Mouse (Mus musculus): ENCODE data around the gene Cracr2a. TPM values are rescaled to one million over a fixed set of nuclear protein-coding genes. Genes with fewer than 3 reads are reported as not detected.

Cracr2a gene
- polyA plus RNA-seq, 1 experiment from 2014 or later, result 0.06 TPM

- Histone ChIP-seq H3K27me3 (replicated peaks; ENCODE audit: control insufficient read depth, insufficient read depth, low read length) (no peaks in the 10 kb centered on the region), H3K4me3 (ENCODE audit: low read depth, low read length) (no peak overlapping the region), H3K27ac (ENCODE audit: low read depth, low read length) (no peak overlapping the region), H3K4me1 (ENCODE audit: control insufficient read depth, insufficient read depth, low read length) (no peaks in the 10 kb centered on the region), H3K4me2 (ENCODE audit: low read length) (no peak overlapping the region), H3K36me3 (ENCODE audit: control insufficient read depth, insufficient read depth, low read length) (no peaks in the 10 kb centered on the region), H3K9ac (ENCODE audit: low read length) (no peak overlapping the region), H3K9me3 (replicated peaks; ENCODE audit: control insufficient read depth, low read length) (no peaks in the 10 kb centered on the region)
- ATAC-seq (peak; percentile 40; the same call in 1 of the 2 replicates), DNase-seq (ENCODE audit: low spot score) (peak; percentile 25)
- WGBS, result 76% methylated on average over 15 of the region's 15 CpGs
These were observed 44.2 kb downstream of the Cracr2a start for GRCm38 (mm10) chr6:127605067-127606025.

GRCm38 (mm10) chr6:127609673-127610072 lies 48.5 kb downstream of the Cracr2a start:
- H3K27ac ChIP-seq (ENCODE audit: low read depth, low read length), result no peak overlapping the region
- H3K4me2 ChIP-seq (ENCODE audit: low read length), result no peak overlapping the region
- no peak overlapping the region for H3K4me3 ChIP-seq (ENCODE audit: low read depth, low read length)
- ATAC-seq (no peak), DNase-seq (ENCODE audit: low spot score) (no peak)
- H3K27me3 ChIP-seq (replicated peaks; ENCODE audit: control insufficient read depth, insufficient read depth, low read length), result no peaks in the 10 kb centered on the region
- H3K4me1 ChIP-seq (ENCODE audit: control insufficient read depth, insufficient read depth, low read length), result peaks cover 3% of the 10 kb centered on the region; the same call in 1 of the 2 replicates
- H3K9ac ChIP-seq (ENCODE audit: low read length), result no peak overlapping the region
- H3K9me3 ChIP-seq (replicated peaks; ENCODE audit: control insufficient read depth, low read length), result no peaks in the 10 kb centered on the region
- H3K36me3 ChIP-seq (ENCODE audit: control insufficient read depth, insufficient read depth, low read length), result no peaks in the 10 kb centered on the region

- H3K4me3 ChIP-seq (ENCODE audit: low read depth, low read length), result no peak overlapping the region
- no peaks in the 10 kb centered on the region for H3K27me3 ChIP-seq (replicated peaks; ENCODE audit: control insufficient read depth, insufficient read depth, low read length)
- DNase-seq (ENCODE audit: low spot score) (no peak), ATAC-seq (no peak)
- no peaks in the 10 kb centered on the region for H3K36me3 ChIP-seq (ENCODE audit: control insufficient read depth, insufficient read depth, low read length)
- no peak overlapping the region for H3K4me2 ChIP-seq (ENCODE audit: low read length)
- 80% methylated on average over 12 of the region's 12 CpGs for WGBS
- no peaks in the 10 kb centered on the region for H3K9me3 ChIP-seq (replicated peaks; ENCODE audit: control insufficient read depth, low read length)
- no peak overlapping the region for H3K27ac ChIP-seq (ENCODE audit: low read depth, low read length)
- peaks cover 3% of the 10 kb centered on the region; the same call in 1 of the 2 replicates for H3K4me1 ChIP-seq (ENCODE audit: control insufficient read depth, insufficient read depth, low read length)
- H3K9ac ChIP-seq (ENCODE audit: low read length), result no peak overlapping the region
These were observed 50.1 kb downstream of the Cracr2a start for GRCm38 (mm10) chr6:127611216-127611615.

- peak; percentile 38; the same call in 1 of the 2 replicates for ATAC-seq
- H3K36me3 ChIP-seq (ENCODE audit: control insufficient read depth, insufficient read depth, low read length), result no peaks in the 10 kb centered on the region
- DNase-seq (ENCODE audit: low spot score), result peak; percentile 50
- H3K4me1 ChIP-seq (ENCODE audit: control insufficient read depth, insufficient read depth, low read length), result peaks cover 3% of the 10 kb centered on the region
- H3K27me3 ChIP-seq (replicated peaks; ENCODE audit: control insufficient read depth, insufficient read depth, low read length), result no peaks in the 10 kb centered on the region
- H3K9ac ChIP-seq (ENCODE audit: low read length), result no peak overlapping the region
- WGBS, result 53% methylated on average over 13 of the region's 13 CpGs
- no peak overlapping the region for H3K27ac ChIP-seq (ENCODE audit: low read depth, low read length)
- no peaks in the 10 kb centered on the region for H3K9me3 ChIP-seq (replicated peaks; ENCODE audit: control insufficient read depth, low read length)
- no peak overlapping the region for H3K4me2 ChIP-seq (ENCODE audit: low read length)
- H3K4me3 ChIP-seq (ENCODE audit: low read depth, low read length), result no peak overlapping the region
These were observed 53.2 kb downstream of the Cracr2a start for GRCm38 (mm10) chr6:127614083-127614984.

GRCm38 (mm10) chr6:127616623-127617022 lies 55.5 kb downstream of the Cracr2a start:
- no peaks in the 10 kb centered on the region for H3K36me3 ChIP-seq (ENCODE audit: control insufficient read depth, insufficient read depth, low read length)
- no peak overlapping the region for H3K4me3 ChIP-seq (ENCODE audit: low read depth, low read length)
- H3K4me2 ChIP-seq (ENCODE audit: low read length), result no peak overlapping the region
- DNase-seq (ENCODE audit: low spot score) (no peak), ATAC-seq (0 out of 2 replicates have a peak, but pooled peaks have one; percentile 19)
- peaks cover 3% of the 10 kb centered on the region for H3K4me1 ChIP-seq (ENCODE audit: control insufficient read depth, insufficient read depth, low read length)
- H3K27me3 ChIP-seq (replicated peaks; ENCODE audit: control insufficient read depth, insufficient read depth, low read length), result no peaks in the 10 kb centered on the region
- no peaks in the 10 kb centered on the region for H3K9me3 ChIP-seq (replicated peaks; ENCODE audit: control insufficient read depth, low read length)
- no peak overlapping the region for H3K27ac ChIP-seq (ENCODE audit: low read depth, low read length)
- H3K9ac ChIP-seq (ENCODE audit: low read length), result no peak overlapping the region
- WGBS, result 94% methylated on average over 1 of the region's 1 CpGs

GRCm38 (mm10) chr6:127617258-127618025 lies 56.3 kb downstream of the Cracr2a start:
- no peak for ATAC-seq
- no peak overlapping the region for H3K4me2 ChIP-seq (ENCODE audit: low read length)

GRCm38 (mm10) chr6:127618686-127619085 lies 57.5 kb downstream of the Cracr2a start:
- Histone ChIP-seq H3K4me1 (ENCODE audit: control insufficient read depth, insufficient read depth, low read length) (peaks cover 3% of the 10 kb centered on the region), H3K27ac (ENCODE audit: low read depth, low read length) (no peak overlapping the region), H3K9me3 (replicated peaks; ENCODE audit: control insufficient read depth, low read length) (no peaks in the 10 kb centered on the region), H3K4me3 (ENCODE audit: low read depth, low read length) (no peak overlapping the region), H3K9ac (ENCODE audit: low read length) (no peak overlapping the region), H3K4me2 (ENCODE audit: low read length) (no peak overlapping the region), H3K27me3 (replicated peaks; ENCODE audit: control insufficient read depth, insufficient read depth, low read length) (no peaks in the 10 kb centered on the region), H3K36me3 (ENCODE audit: control insufficient read depth, insufficient read depth, low read length) (no peaks in the 10 kb centered on the region)
- WGBS, result 49% methylated on average over 4 of the region's 4 CpGs
- DNase-seq (ENCODE audit: low spot score) (no peak), ATAC-seq (no peak)

More at GRCm38 (mm10) chr6:127617258-127618025, 56.3 kb downstream of the Cracr2a start:
- Histone ChIP-seq H3K27me3 (replicated peaks; ENCODE audit: control insufficient read depth, insufficient read depth, low read length) (no peaks in the 10 kb centered on the region), H3K4me3 (ENCODE audit: low read depth, low read length) (no peak overlapping the region), H3K4me1 (ENCODE audit: control insufficient read depth, insufficient read depth, low read length) (peaks cover 3% of the 10 kb centered on the region), H3K9me3 (replicated peaks; ENCODE audit: control insufficient read depth, low read length) (no peaks in the 10 kb centered on the region), H3K9ac (ENCODE audit: low read length) (no peak overlapping the region), H3K27ac (ENCODE audit: low read depth, low read length) (no peak overlapping the region), H3K36me3 (ENCODE audit: control insufficient read depth, insufficient read depth, low read length) (no peaks in the 10 kb centered on the region)
- DNase-seq (ENCODE audit: low spot score), result peak; percentile 74
- 27% methylated on average over 10 of the region's 10 CpGs for WGBS

GRCm38 (mm10) chr6:127625135-127625534 lies 64.0 kb downstream of the Cracr2a start:
- H3K9ac ChIP-seq (ENCODE audit: low read length), result no peak overlapping the region
- H3K4me2 ChIP-seq (ENCODE audit: low read length), result no peak overlapping the region
- H3K27me3 ChIP-seq (replicated peaks; ENCODE audit: control insufficient read depth, insufficient read depth, low read length), result no peaks in the 10 kb centered on the region
- peak; percentile 74 for DNase-seq (ENCODE audit: low spot score)
- H3K27ac ChIP-seq (ENCODE audit: low read depth, low read length), result no peak overlapping the region
- H3K4me1 ChIP-seq (ENCODE audit: control insufficient read depth, insufficient read depth, low read length), result peaks cover 5% of the 10 kb centered on the region; the same call in 1 of the 2 replicates
- no peak; the same call in 1 of the 2 replicates for ATAC-seq
- no peaks in the 10 kb centered on the region for H3K9me3 ChIP-seq (replicated peaks; ENCODE audit: control insufficient read depth, low read length)
- no peak overlapping the region for H3K4me3 ChIP-seq (ENCODE audit: low read depth, low read length)
- H3K36me3 ChIP-seq (ENCODE audit: control insufficient read depth, insufficient read depth, low read length), result no peaks in the 10 kb centered on the region
- WGBS, result 33% methylated on average over 5 of the region's 5 CpGs
